Mouse (Mus musculus): Measurements from ENCODE around the gene Olfr974. TPM values are rescaled to one million over a fixed set of nuclear protein-coding genes. Genes with fewer than 3 reads are reported as not detected.

Gene Olfr974
- polyA plus RNA-seq (2012; ENCODE audit: low replicate concordance), result not detected in 2 replicates

GRCm38 (mm10) chr9:39937201-39937600, at the start of gene Olfr974:
Gene Olfr974, plus strand, starts transcription at chr9:39937501.

GRCm38 (mm10) chr9:39907036-39907435, 30.3 kb upstream of the Olfr974 start, which contains the start of gene Olfr229:
Gene Olfr229, plus strand, starts transcription at chr9:39907336.

GRCm38 (mm10) chr9:39951946-39952345, 14.6 kb downstream of the Olfr974 start, which contains the start of gene Olfr975:
Gene Olfr975, minus strand, starts transcription at chr9:39952046.

GRCm38 (mm10) chr9:39961033-39961432, 23.7 kb downstream of the Olfr974 start, which contains the start of gene Olfr976:
Gene Olfr976, minus strand, starts transcription at chr9:39961133.

GRCm38 (mm10) chr9:39991813-39992212, 54.5 kb downstream of the Olfr974 start, which contains the start of gene Olfr978:
Gene Olfr978, plus strand, starts transcription at chr9:39992113.

Other genes with a start within 250 kb of the Olfr974 start
- gene Olfr149, start 230.4 kb upstream of the Olfr974 start, polyA plus RNA-seq (2012; ENCODE audit: low replicate concordance), result not detected in 2 replicates
- gene Olfr965, start 226.1 kb upstream of the Olfr974 start, polyA plus RNA-seq (2012; ENCODE audit: low replicate concordance), result not detected in 2 replicates
- not detected in 2 replicates for gene Olfr150, start 206.5 kb upstream of the Olfr974 start, polyA plus RNA-seq (2012; ENCODE audit: low replicate concordance)
- not detected in 2 replicates for gene Olfr967, start 191.3 kb upstream of the Olfr974 start, polyA plus RNA-seq (2012; ENCODE audit: low replicate concordance)
- gene Olfr968, start 154.2 kb upstream of the Olfr974 start, polyA plus RNA-seq (2012; ENCODE audit: low replicate concordance), result not detected in 2 replicates
- gene Olfr969, start 146.6 kb upstream of the Olfr974 start, polyA plus RNA-seq (2012; ENCODE audit: low replicate concordance), result not detected in 2 replicates
- not detected in 2 replicates for gene Olfr970, start 128.6 kb upstream of the Olfr974 start, polyA plus RNA-seq (2012; ENCODE audit: low replicate concordance)
- not detected in 2 replicates for gene Olfr971, start 100.6 kb upstream of the Olfr974 start, polyA plus RNA-seq (2012; ENCODE audit: low replicate concordance)
- gene Olfr972, start 71.1 kb upstream of the Olfr974 start, polyA plus RNA-seq (2012; ENCODE audit: low replicate concordance), result not detected in 2 replicates
- gene Olfr229, start 30.2 kb upstream of the Olfr974 start, polyA plus RNA-seq (2012; ENCODE audit: low replicate concordance), result not detected in 2 replicates
- gene Olfr975, start 14.5 kb downstream of the Olfr974 start, polyA plus RNA-seq (2012; ENCODE audit: low replicate concordance), result 0.05 TPM in 1 of 2 replicates, not detected in the other
- not detected in 2 replicates for gene Olfr976, start 23.6 kb downstream of the Olfr974 start, polyA plus RNA-seq (2012; ENCODE audit: low replicate concordance)
- not detected in 2 replicates for gene Olfr978, start 54.6 kb downstream of the Olfr974 start, polyA plus RNA-seq (2012; ENCODE audit: low replicate concordance)
- gene Olfr979, start 66.0 kb downstream of the Olfr974 start, polyA plus RNA-seq (2012; ENCODE audit: low replicate concordance), result not detected in 2 replicates
- gene Olfr980, start 72.1 kb downstream of the Olfr974 start, polyA plus RNA-seq (2012; ENCODE audit: low replicate concordance), result not detected in 2 replicates
- gene Olfr981, start 84.0 kb downstream of the Olfr974 start, polyA plus RNA-seq (2012; ENCODE audit: low replicate concordance), result not detected in 2 replicates
- gene Olfr982, start 136.3 kb downstream of the Olfr974 start, polyA plus RNA-seq (2012; ENCODE audit: low replicate concordance), result not detected in 2 replicates
- not detected in 2 replicates for gene Olfr983, start 156.1 kb downstream of the Olfr974 start, polyA plus RNA-seq (2012; ENCODE audit: low replicate concordance)
- not detected in 2 replicates for gene Olfr984, start 176.7 kb downstream of the Olfr974 start, polyA plus RNA-seq (2012; ENCODE audit: low replicate concordance)
- gene Olfr985, start 192.7 kb downstream of the Olfr974 start, polyA plus RNA-seq (2012; ENCODE audit: low replicate concordance), result not detected in 2 replicates
- gene Tmem225, start 210.6 kb downstream of the Olfr974 start, polyA plus RNA-seq (2012; ENCODE audit: low replicate concordance), result not detected in 2 replicates
- not detected in 2 replicates for gene Olfr986, start 243.4 kb downstream of the Olfr974 start, polyA plus RNA-seq (2012; ENCODE audit: low replicate concordance)

Measured in hematopoietic multipotent progenitor cell, adult 10-12 weeks (in vitro differentiated cells).